8 mouse cellular contexts compared by ENCODE assay signal in the genomic region with DNA sequence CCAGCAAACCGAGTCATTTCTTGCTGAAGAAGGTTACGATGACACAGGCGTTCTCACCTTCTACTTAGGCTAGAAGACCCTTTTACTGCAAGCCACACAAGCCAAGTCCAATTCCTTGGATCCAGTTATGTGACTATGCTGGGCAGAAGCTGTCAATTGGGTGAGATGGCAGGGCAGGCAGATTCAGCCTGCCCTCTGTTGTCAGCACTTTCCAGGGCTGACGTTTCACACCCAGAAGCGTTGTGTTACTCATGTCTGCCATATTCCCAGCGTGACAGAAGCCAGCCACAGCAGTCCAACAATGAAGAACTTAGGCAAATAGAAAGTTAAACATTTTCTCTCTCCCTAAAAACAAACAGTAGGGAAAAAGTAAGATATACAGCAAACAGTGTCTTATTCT. TPM values are rescaled to one million over a fixed set of nuclear protein-coding genes. Genes with fewer than 3 reads are reported as not detected.
DNase-seq lines count a peak whose midpoint lies in the region; ATAC-seq and TF ChIP-seq lines count a peak whose summit lies in the region.
"Not testable (repeated sequence)": the region's sequence is repeated elsewhere in the genome, so short reads cannot be mapped to it uniquely, and the experiment has no call there.
"Had no signal": no experiment of that assay in that cellular context is flagged by ENCODE, and none has a peak within 500 bp of the region (broad histone marks: within the 10 kb centered on the region; RNA-seq: fewer than 3 reads in every experiment).

No protein-coding gene starts in this region.

- H3K4me2 ChIP-seq in forebrain, postnatal 0 days (ENCODE audit: low read depth); stomach, postnatal 0 days (replicated peaks; ENCODE audit: low read depth): not testable (repeated sequence)

- H3K36me3 ChIP-seq in forebrain, postnatal 0 days (ENCODE audit: insufficient read depth); stomach, postnatal 0 days (ENCODE audit: control insufficient read depth, insufficient read depth, low read length): not testable (repeated sequence)

- H3K9me3 ChIP-seq in forebrain, postnatal 0 days (ENCODE audit: low read length); stomach, postnatal 0 days (ENCODE audit: control insufficient read depth, low read length): not testable (repeated sequence)

- not testable (repeated sequence) for H3K9ac ChIP-seq in forebrain, postnatal 0 days; stomach, postnatal 0 days (ENCODE audit: low read length)

- H3K27ac ChIP-seq in cerebellum, adult 2 months (ENCODE audit: insufficient read depth, low read length), result peak overlapping the region; percentile 91
- H3K27ac ChIP-seq in forebrain, postnatal 0 days (ENCODE audit: low read depth, low read length); stomach, postnatal 0 days (replicated peaks): not testable (repeated sequence)

- ATAC-seq in forebrain, postnatal 0 days, result peak; percentile 56; the same call in 1 of the 2 replicates
- ATAC-seq in stomach, postnatal 0 days (ENCODE audit: low FRiP score, low TSS enrichment), result not testable (repeated sequence)

- TF ChIP-seq CTCF in cerebellum, adult 2 months (IDR thresholded peaks at IDR 0.05; ENCODE audit: borderline replicate concordance, insufficient read depth, low read depth, low read length); forebrain, postnatal 0 days (IDR thresholded peaks at IDR 0.05; ENCODE audit: low read depth); stomach, postnatal 0 days (IDR thresholded peaks at IDR 0.05; ENCODE audit: low read depth): not testable (repeated sequence)

- H3K27me3 ChIP-seq in cerebellum, adult 2 months (ENCODE audit: control insufficient read depth, insufficient read depth, low read length); forebrain, postnatal 0 days (ENCODE audit: insufficient read depth, low read length); stomach, postnatal 0 days (ENCODE audit: control insufficient read depth, insufficient read depth, low read length): not testable (repeated sequence)

- peak overlapping the region; percentile 42 for H3K4me3 ChIP-seq in cerebellum, adult 2 months (replicated peaks; ENCODE audit: insufficient read depth, low read depth, low read length)
- H3K4me3 ChIP-seq in forebrain, postnatal 0 days (ENCODE audit: low read depth, low read length); stomach, postnatal 0 days (ENCODE audit: low read depth, low read length): not testable (repeated sequence)

- TF ChIP-seq POLR2A in cerebellum, adult 2 months (IDR thresholded peaks at IDR 0.05; ENCODE audit: borderline replicate concordance, insufficient read depth, low read length), result not testable (repeated sequence)

- 22% methylated on average over 6 of the region's 6 CpGs for WGBS in cerebellum, adult 2 months
- WGBS in forebrain, postnatal 0 days, result 71% methylated on average over 5 of the region's 6 CpGs
- WGBS in stomach, postnatal 0 days, result 53% methylated on average over 5 of the region's 6 CpGs

- peak; percentile 39 to 42 for DNase-seq in cerebellum, adult 2 months
- peak; percentile 47 for DNase-seq in cerebellum, adult 9-11 months
- peak; percentile 0 for DNase-seq in forebrain, postnatal 0 days
- DNase-seq in stomach, postnatal 0 days (ENCODE audit: low spot score), result peak; percentile 15

- H3K4me1 ChIP-seq in cerebellum, adult 2 months (ENCODE audit: control insufficient read depth, insufficient read depth, low read length); forebrain, postnatal 0 days (ENCODE audit: insufficient read depth); stomach, postnatal 0 days (replicated peaks; ENCODE audit: control insufficient read depth, insufficient read depth): not testable (repeated sequence)

- not testable (repeated sequence) for TF ChIP-seq EP300 in stomach, postnatal 0 days (optimal IDR thresholded peaks at IDR 0.05)

RNA-seq across cellular contexts. Expression of gene Dynlt1c, which starts 18.6 kb away (rescaled TPM):
- polyA plus RNA-seq in cerebellum, adult 2 months (2012; rRNA removed), result 26.4 and 30.2 TPM in 2 replicates
- total RNA-seq in forebrain, postnatal 0 days (2014; rRNA removed), result 29.9 and 32.1 TPM in 2 replicates
- 4.8 and 11.0 TPM in 2 replicates for polyA plus RNA-seq in forebrain, postnatal 0 days (2015; fragmentation: Nextera tagmentation; extraction: Ambion mirVana)
- polyA plus RNA-seq in stomach, postnatal 0 days (2015; fragmentation: Nextera tagmentation; extraction: Ambion mirVana), result 12.6 and 15.5 TPM in 2 replicates

RNA-seq across cellular contexts. Expression of gene Dynlt1f, which starts 35.7 kb away (rescaled TPM):
- 24.6 and 29.0 TPM in 2 replicates for polyA plus RNA-seq in cerebellum, adult 2 months (2012; rRNA removed)
- total RNA-seq in forebrain, postnatal 0 days (2014; rRNA removed), result 91.6 and 111 TPM in 2 replicates
- 244 and 265 TPM in 2 replicates for polyA plus RNA-seq in forebrain, postnatal 0 days (2015; fragmentation: Nextera tagmentation; extraction: Ambion mirVana)
- 186 and 187 TPM in 2 replicates for polyA plus RNA-seq in stomach, postnatal 0 days (2015; fragmentation: Nextera tagmentation; extraction: Ambion mirVana)

RNA-seq across cellular contexts. Expression of gene Sytl3, which starts 38.9 kb away (rescaled TPM):
- 0.21 and 0.41 TPM in 2 replicates for polyA plus RNA-seq in cerebellum, adult 2 months (2012; rRNA removed)
- 0.81 TPM in 1 of 2 replicates, not detected in the other for total RNA-seq in forebrain, postnatal 0 days (2014; rRNA removed)
- polyA plus RNA-seq in forebrain, postnatal 0 days (2015; fragmentation: Nextera tagmentation; extraction: Ambion mirVana), result 0.21 and 0.47 TPM in 2 replicates
- 0.99 and 1.1 TPM in 2 replicates for polyA plus RNA-seq in stomach, postnatal 0 days (2015; fragmentation: Nextera tagmentation; extraction: Ambion mirVana)
- total RNA-seq: MEL had no signal
- polyA plus RNA-seq: adrenal gland, adult 2 months; embryonic facial prominence, embryonic 10.5 days; forebrain, embryonic 11.5 days had no signal
